Mouse (Mus musculus): ENCODE measurements around the gene Arvcf. TPM values are rescaled to one million over a fixed set of nuclear protein-coding genes. Genes with fewer than 3 reads are reported as not detected.
A peak's percentile ranks its signal among the peaks of the same experiment; 100 is the strongest.

The Arvcf gene
- polyA plus RNA-seq, 1 experiment from 2014 or later = 71.0 TPM

DNA sequence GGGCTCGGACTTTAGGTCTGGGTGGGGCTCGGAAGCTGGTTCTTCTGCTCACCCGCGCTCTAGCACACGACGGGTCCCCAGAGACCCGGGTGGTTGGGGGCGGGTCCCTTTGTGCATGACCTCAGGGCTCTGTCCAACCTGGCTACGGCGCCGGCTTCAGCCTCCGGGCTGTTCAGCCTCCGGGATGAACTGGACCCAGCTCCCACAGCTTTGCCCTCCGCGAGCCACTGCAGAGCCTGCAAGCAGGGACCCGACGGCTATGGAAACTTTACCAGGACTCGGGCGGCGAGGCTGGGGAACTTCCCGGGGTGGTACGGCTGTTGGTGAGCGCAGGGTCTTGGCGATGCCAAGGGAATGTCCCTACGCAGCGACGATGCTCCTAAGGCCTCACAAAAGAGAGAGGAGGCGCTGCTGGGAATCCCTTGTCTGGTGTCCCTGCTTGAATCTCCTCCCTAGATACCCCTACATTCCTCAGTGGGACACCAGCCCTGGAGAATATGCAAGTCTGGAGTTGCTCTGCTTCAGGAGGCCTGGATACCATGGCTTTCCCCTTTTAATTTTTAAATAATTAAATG, 706 bp downstream of the Arvcf start:
- Histone ChIP-seq H3K9me3 (ENCODE audit: control insufficient read depth, low read length) (no peaks in the 10 kb centered on the region), H3K4me2 (peak overlapping the region; percentile 96), H3K4me1 (ENCODE audit: control insufficient read depth, insufficient read depth, low read length) (peaks cover 17% of the 10 kb centered on the region), H3K4me3 (ENCODE audit: low read depth, low read length) (peak overlapping the region; percentile 88), H3K27ac (ENCODE audit: low read depth, low read length) (no peak overlapping the region), H3K9ac (ENCODE audit: low read length) (peak overlapping the region; percentile 81), H3K27me3 (ENCODE audit: control insufficient read depth, insufficient read depth, low read length) (no peaks in the 10 kb centered on the region; the same call in 1 of the 2 replicates), H3K36me3 (ENCODE audit: control insufficient read depth, insufficient read depth, low read length) (no peaks in the 10 kb centered on the region)
- ATAC-seq (ENCODE audit: low FRiP score) = no peak; the same call in 1 of the 2 replicates
- WGBS = under 1% methylated on average over 28 of the region's 28 CpGs
- peak; percentile 93 for DNase-seq (ENCODE audit: low spot score, missing footprints)

- Histone ChIP-seq H3K27ac (ENCODE audit: low read depth, low read length) (no peak overlapping the region), H3K4me1 (ENCODE audit: control insufficient read depth, insufficient read depth, low read length) (peaks cover 12% of the 10 kb centered on the region), H3K9me3 (ENCODE audit: control insufficient read depth, low read length) (no peaks in the 10 kb centered on the region), H3K9ac (ENCODE audit: low read length) (no peak overlapping the region), H3K36me3 (ENCODE audit: control insufficient read depth, insufficient read depth, low read length) (no peaks in the 10 kb centered on the region), H3K4me2 (no peak overlapping the region), H3K27me3 (ENCODE audit: control insufficient read depth, insufficient read depth, low read length) (no peaks in the 10 kb centered on the region; the same call in 1 of the 2 replicates), H3K4me3 (ENCODE audit: low read depth, low read length) (no peak overlapping the region)
- WGBS = 73% methylated on average over 12 of the region's 12 CpGs
- ATAC-seq (ENCODE audit: low FRiP score) (no peak), DNase-seq (ENCODE audit: low spot score, missing footprints) (no peak)
These were observed 1.9 kb downstream of the Arvcf start for GRCm38 (mm10) chr16:18349761-18350325.

- no peaks in the 10 kb centered on the region for H3K9me3 ChIP-seq (ENCODE audit: control insufficient read depth, low read length)
- H3K9ac ChIP-seq (ENCODE audit: low read length) = no peak overlapping the region
- no peak overlapping the region for H3K4me2 ChIP-seq
- no peaks in the 10 kb centered on the region for H3K36me3 ChIP-seq (ENCODE audit: control insufficient read depth, insufficient read depth, low read length)
- WGBS = 56% methylated on average over 5 of the region's 5 CpGs
- peaks cover 8% of the 10 kb centered on the region for H3K4me1 ChIP-seq (ENCODE audit: control insufficient read depth, insufficient read depth, low read length)
- no peak overlapping the region for H3K27ac ChIP-seq (ENCODE audit: low read depth, low read length)
- DNase-seq (ENCODE audit: low spot score, missing footprints) (peak; percentile 51), ATAC-seq (ENCODE audit: low FRiP score) (no peak)
- no peaks in the 10 kb centered on the region; the same call in 1 of the 2 replicates for H3K27me3 ChIP-seq (ENCODE audit: control insufficient read depth, insufficient read depth, low read length)
- H3K4me3 ChIP-seq (ENCODE audit: low read depth, low read length) = no peak overlapping the region
These were observed 3.5 kb downstream of the Arvcf start for GRCm38 (mm10) chr16:18351313-18352055.

DNA sequence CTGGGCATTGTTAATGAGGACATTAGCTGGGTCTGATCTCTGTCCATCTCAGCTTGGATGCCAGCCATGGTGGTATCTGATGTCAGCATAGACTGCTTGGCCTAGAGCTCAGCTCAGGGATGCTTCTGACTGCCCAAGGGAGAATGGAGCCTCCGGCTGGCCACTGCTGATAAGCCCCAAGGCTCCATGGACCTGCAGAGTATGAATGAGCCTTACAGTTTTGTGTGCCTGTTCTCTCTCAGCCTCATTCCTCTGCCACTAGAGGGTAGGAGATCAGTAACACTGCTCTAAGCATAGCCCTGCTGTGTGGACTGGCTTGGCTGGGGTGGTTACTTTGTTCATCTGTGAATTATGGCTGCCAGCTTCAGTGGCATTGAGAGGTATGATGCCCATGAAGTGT, 5.1 kb downstream of the Arvcf start:
- Histone ChIP-seq H3K4me3 (ENCODE audit: low read depth, low read length) (no peak overlapping the region), H3K4me1 (ENCODE audit: control insufficient read depth, insufficient read depth, low read length) (peaks cover 5% of the 10 kb centered on the region; the same call in 1 of the 2 replicates), H3K9ac (ENCODE audit: low read length) (no peak overlapping the region), H3K27ac (ENCODE audit: low read depth, low read length) (no peak overlapping the region), H3K27me3 (ENCODE audit: control insufficient read depth, insufficient read depth, low read length) (no peaks in the 10 kb centered on the region; the same call in 1 of the 2 replicates), H3K36me3 (ENCODE audit: control insufficient read depth, insufficient read depth, low read length) (no peaks in the 10 kb centered on the region), H3K9me3 (ENCODE audit: control insufficient read depth, low read length) (no peaks in the 10 kb centered on the region), H3K4me2 (no peak overlapping the region)
- WGBS = 71% methylated on average over 1 of the region's 1 CpGs
- DNase-seq (ENCODE audit: low spot score, missing footprints) = peak; percentile 45
- ATAC-seq (ENCODE audit: low FRiP score) = no peak

DNA sequence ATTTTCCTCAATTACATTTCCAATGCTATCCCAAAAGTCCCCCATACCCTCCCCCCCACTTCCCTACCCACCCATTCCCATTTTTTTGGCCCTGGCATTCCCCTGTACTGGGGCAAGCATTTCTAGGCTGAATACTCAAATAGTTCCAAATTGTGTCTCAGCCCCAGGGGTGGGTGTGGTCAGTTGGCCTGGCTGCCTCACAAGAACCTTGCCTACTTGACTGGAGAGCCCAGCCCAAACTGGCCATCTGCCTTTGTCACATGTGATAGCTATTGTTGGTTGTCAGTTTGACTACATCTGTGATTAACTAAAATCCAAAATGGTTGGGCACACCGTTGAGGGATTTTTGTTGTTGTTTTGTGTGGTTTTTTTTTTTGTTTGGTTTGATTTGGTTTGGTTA, 9.0 kb downstream of the Arvcf start:
- no peaks in the 10 kb centered on the region for H3K36me3 ChIP-seq (ENCODE audit: control insufficient read depth, insufficient read depth, low read length)
- no peak overlapping the region for H3K27ac ChIP-seq (ENCODE audit: low read depth, low read length)
- ATAC-seq (ENCODE audit: low FRiP score) = no peak
- H3K9me3 ChIP-seq (ENCODE audit: control insufficient read depth, low read length) = no peaks in the 10 kb centered on the region
- WGBS = 87% methylated on average over 1 of the region's 1 CpGs
- no peaks in the 10 kb centered on the region for H3K27me3 ChIP-seq (ENCODE audit: control insufficient read depth, insufficient read depth, low read length)
- H3K9ac ChIP-seq (ENCODE audit: low read length) = no peak overlapping the region
- no peaks in the 10 kb centered on the region for H3K4me1 ChIP-seq (ENCODE audit: control insufficient read depth, insufficient read depth, low read length)
- no peak for DNase-seq (ENCODE audit: low spot score, missing footprints)
- H3K4me2 ChIP-seq = no peak overlapping the region
- H3K4me3 ChIP-seq (ENCODE audit: low read depth, low read length) = no peak overlapping the region

- ATAC-seq (ENCODE audit: low FRiP score) = no peak
- Histone ChIP-seq H3K4me2 (no peak overlapping the region), H3K4me3 (ENCODE audit: low read depth, low read length) (no peak overlapping the region), H3K36me3 (ENCODE audit: control insufficient read depth, insufficient read depth, low read length) (no peaks in the 10 kb centered on the region), H3K27ac (ENCODE audit: low read depth, low read length) (no peak overlapping the region), H3K9ac (ENCODE audit: low read length) (no peak overlapping the region), H3K27me3 (ENCODE audit: control insufficient read depth, insufficient read depth, low read length) (no peaks in the 10 kb centered on the region), H3K9me3 (ENCODE audit: control insufficient read depth, low read length) (no peaks in the 10 kb centered on the region), H3K4me1 (ENCODE audit: control insufficient read depth, insufficient read depth, low read length) (no peaks in the 10 kb centered on the region)
- WGBS = 92% methylated on average over 6 of the region's 6 CpGs
- DNase-seq (ENCODE audit: low spot score, missing footprints) = no peak
These were observed 10.0 kb downstream of the Arvcf start for GRCm38 (mm10) chr16:18357977-18358376.

- Histone ChIP-seq H3K9ac (ENCODE audit: low read length) (no peak overlapping the region), H3K4me3 (ENCODE audit: low read depth, low read length) (no peak overlapping the region), H3K27me3 (ENCODE audit: control insufficient read depth, insufficient read depth, low read length) (no peaks in the 10 kb centered on the region), H3K27ac (ENCODE audit: low read depth, low read length) (no peak overlapping the region), H3K36me3 (ENCODE audit: control insufficient read depth, insufficient read depth, low read length) (0 out of 2 replicates have a peak, but pooled peaks cover 2% of the 10 kb centered on the region), H3K9me3 (ENCODE audit: control insufficient read depth, low read length) (no peaks in the 10 kb centered on the region), H3K4me2 (no peak overlapping the region), H3K4me1 (ENCODE audit: control insufficient read depth, insufficient read depth, low read length) (no peaks in the 10 kb centered on the region)
- WGBS = 69% methylated on average over 6 of the region's 6 CpGs
- no peak for ATAC-seq (ENCODE audit: low FRiP score)
- no peak for DNase-seq (ENCODE audit: low spot score, missing footprints)
These were observed 12.3 kb downstream of the Arvcf start for GRCm38 (mm10) chr16:18360151-18360805.

GRCm38 (mm10) chr16:18362948-18363347, 15.0 kb downstream of the Arvcf start:
- no peaks in the 10 kb centered on the region for H3K9me3 ChIP-seq (ENCODE audit: control insufficient read depth, low read length)
- WGBS = 80% methylated on average over 8 of the region's 8 CpGs
- ATAC-seq (ENCODE audit: low FRiP score) (no peak), DNase-seq (ENCODE audit: low spot score, missing footprints) (peak; percentile 33)
- no peak overlapping the region for H3K4me3 ChIP-seq (ENCODE audit: low read depth, low read length)
- no peaks in the 10 kb centered on the region for H3K4me1 ChIP-seq (ENCODE audit: control insufficient read depth, insufficient read depth, low read length)
- no peak overlapping the region for H3K9ac ChIP-seq (ENCODE audit: low read length)
- no peaks in the 10 kb centered on the region for H3K27me3 ChIP-seq (ENCODE audit: control insufficient read depth, insufficient read depth, low read length)
- H3K36me3 ChIP-seq (ENCODE audit: control insufficient read depth, insufficient read depth, low read length) = peaks cover 2% of the 10 kb centered on the region; the same call in 1 of the 2 replicates
- H3K4me2 ChIP-seq = no peak overlapping the region
- H3K27ac ChIP-seq (ENCODE audit: low read depth, low read length) = no peak overlapping the region

DNA sequence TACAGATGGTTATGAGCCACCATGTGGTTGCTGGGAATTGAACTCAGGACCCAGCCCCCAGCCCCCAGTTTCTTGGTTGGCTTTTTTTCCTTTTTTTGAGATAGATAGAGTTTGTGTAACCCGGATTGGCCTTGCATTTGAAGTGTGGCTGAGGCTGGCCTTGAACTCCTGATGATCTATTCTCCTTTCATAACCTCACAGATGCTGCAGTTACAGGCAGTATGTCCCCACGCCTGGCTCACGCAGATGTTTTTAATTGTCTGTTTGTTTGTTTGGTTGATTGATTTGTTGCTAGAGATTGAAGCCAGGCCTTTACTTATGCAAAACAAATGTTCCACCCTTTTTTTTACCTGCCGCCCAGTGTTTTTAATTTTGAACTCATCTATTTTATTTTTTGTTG, 18.9 kb downstream of the Arvcf start:
- Histone ChIP-seq H3K4me3 (ENCODE audit: low read depth, low read length) (no peak overlapping the region), H3K9me3 (ENCODE audit: control insufficient read depth, low read length) (no peaks in the 10 kb centered on the region), H3K9ac (ENCODE audit: low read length) (no peak overlapping the region), H3K4me2 (no peak overlapping the region), H3K27ac (ENCODE audit: low read depth, low read length) (no peak overlapping the region), H3K36me3 (ENCODE audit: control insufficient read depth, insufficient read depth, low read length) (peaks cover 2% of the 10 kb centered on the region; the same call in 1 of the 2 replicates), H3K27me3 (ENCODE audit: control insufficient read depth, insufficient read depth, low read length) (no peaks in the 10 kb centered on the region), H3K4me1 (ENCODE audit: control insufficient read depth, insufficient read depth, low read length) (no peaks in the 10 kb centered on the region)
- ATAC-seq (ENCODE audit: low FRiP score) (no peak), DNase-seq (ENCODE audit: low spot score, missing footprints) (no peak)
- 91% methylated on average over 4 of the region's 4 CpGs for WGBS
